Mouse (Mus musculus): Measurements from ENCODE around the gene Syne3.

The Syne3 gene

DNA sequence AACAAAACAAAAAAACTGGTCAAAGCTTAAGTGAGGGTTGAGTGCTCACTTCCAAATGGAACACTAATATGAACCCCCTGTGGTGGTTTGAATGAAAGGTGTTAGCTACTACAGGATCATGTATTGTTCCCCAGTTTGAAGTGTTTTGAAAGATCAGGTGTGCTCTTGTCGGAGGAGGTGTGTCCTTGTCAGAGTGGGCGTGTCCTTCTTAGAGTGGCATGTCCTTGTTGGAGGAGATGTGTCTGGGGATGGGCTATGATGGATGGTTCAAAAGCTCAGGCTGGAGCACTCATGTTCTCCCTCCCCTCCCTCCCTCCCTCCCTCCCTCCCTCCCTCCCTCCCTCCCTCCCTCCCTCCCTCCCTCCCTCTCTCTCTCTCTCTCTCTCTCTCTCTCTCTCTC lies 61.7 kb downstream of the Syne3 start:
- in situ Hi-C loops (cut with MboI; ENCODE audit: unreplicated experiment in 2 of 2) = loop anchor here (10.0 to 25.0 kb wide), 4 partner anchors 539 to 1811 kb away; partner anchors contain the start of gene Ppp4r4 (in 2 of the 2)

DNA sequence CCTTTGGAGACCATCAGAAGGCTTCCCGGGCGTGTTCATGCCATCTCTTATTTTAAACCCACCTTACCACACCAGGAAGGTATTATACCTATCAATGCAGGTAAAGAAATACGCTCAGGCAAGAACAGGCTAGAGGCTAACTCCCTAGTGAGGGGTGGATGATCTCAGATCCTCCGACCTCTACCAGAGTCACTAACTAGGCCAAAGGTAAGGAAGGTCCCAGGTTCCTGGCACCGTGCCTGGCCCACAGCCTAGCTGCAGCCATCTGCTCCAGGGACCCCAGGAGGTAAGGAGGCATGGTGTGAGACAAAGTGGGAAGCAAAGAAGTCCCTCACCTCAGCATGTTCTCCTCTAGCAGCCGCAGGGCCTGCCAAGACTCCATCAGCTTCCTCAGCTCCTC lies 63.4 kb downstream of the Syne3 start:
- in situ Hi-C loops (cut with MboI; ENCODE audit: unreplicated experiment in 2 of 2) = loop anchor here (10.0 to 25.0 kb wide), 4 partner anchors 541 to 1809 kb away; partner anchors contain the start of gene Ppp4r4 (in 2 of the 2)

DNA sequence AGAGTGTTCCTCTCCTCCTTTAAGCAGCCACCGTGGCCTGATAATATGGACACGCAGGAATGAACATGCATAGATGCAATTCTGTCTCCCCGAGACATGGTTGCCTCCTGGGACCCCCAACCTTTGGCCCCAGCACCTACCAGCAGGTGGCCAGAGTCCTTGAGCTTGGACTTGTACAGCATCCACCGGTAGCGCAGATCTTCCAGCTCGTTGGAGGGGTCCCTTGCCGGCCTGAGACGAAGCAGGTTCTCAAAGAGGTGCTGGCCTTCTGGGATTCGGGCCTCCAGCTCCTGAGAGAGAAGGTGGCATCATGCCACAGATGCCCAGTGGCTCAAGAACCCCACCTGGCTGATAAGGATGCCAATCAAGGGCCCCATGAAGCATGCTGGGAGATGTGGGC lies 69.1 kb downstream of the Syne3 start:
- in situ Hi-C loops (cut with MboI; ENCODE audit: unreplicated experiment in 2 of 2) = loop anchor here (10.0 to 25.0 kb wide), 4 partner anchors 547 to 1803 kb away; partner anchors contain the start of gene Ppp4r4 (in 2 of the 2)

DNA sequence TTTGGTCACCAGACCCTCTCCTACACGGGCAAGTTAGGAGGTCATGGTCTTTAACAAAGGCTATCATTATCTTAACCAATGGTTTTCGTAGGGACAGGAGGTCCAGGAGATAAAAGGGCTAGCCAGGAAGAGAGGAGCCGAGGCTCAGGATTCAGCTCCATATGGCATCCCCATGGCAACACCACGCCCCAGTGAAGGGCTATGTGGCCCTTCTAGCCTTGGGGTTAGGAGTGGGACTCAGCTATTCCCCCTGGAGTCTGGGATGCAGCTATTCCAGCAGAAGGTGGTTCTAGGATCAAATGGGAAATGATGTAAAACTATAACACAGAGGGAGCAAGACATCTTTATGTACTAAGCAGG lies 69.6 kb downstream of the Syne3 start:
- in situ Hi-C loops (cut with MboI; ENCODE audit: unreplicated experiment in 2 of 2) = loop anchor here (10.0 to 25.0 kb wide), 4 partner anchors 547 to 1803 kb away; partner anchors contain the start of gene Ppp4r4 (in 2 of the 2)

DNA sequence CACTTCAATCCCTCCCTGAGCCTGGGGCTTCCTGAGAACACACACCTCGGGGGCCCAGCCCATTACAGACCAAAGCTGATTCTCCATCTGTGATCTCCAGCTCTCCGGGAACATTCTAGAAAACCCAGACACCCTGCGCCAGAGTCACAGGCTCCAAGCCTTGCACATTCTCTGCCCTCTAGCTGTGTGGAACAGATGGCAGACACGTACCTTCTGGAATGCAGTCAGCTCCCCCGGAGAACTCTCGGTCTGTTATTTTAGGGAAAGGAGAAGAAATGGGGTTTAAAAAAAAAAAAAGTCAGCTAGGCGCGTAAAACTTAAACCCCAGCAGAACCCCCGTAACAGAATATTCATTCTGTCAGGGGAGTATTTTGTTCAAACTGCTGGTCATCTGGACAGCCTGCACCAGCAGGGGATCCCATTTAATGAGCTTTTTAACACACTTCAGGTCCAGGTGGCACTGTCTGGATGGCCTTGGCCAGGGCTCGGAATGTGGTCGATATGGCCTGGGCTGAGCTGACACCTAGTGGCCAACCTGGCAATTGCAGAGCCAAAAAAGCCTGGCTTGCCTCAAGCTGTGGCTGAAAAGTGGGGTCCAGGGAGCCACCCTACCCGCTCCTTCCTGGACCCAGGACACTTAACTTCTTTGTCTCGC lies 70.1 kb downstream of the Syne3 start:
- in situ Hi-C loops (cut with MboI; ENCODE audit: unreplicated experiment in 2 of 2) = loop anchor here (5.0 to 25.0 kb wide), 9 partner anchors 102 to 1802 kb away; partner anchors contain the start of gene Ppp4r4 (in 2 of the 2)

DNA sequence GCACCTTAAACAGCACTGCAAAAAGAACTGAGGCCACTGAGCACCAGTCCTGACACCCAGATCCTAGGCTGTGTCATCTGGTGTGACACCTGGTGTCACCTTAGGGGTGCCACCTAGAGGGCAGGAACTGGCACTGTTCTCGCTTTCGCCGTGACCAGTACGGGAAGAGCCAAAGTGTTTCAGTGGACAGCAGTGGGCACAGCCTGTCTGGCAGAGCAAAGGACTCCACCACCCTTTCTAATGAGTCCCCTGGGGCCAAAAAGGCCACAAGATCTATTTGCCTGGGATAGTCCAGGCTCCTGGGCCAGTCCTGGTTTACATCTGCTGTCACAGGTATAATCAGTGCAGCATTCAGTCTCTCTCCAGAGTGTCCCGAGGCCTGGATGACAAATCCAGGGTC lies 70.7 kb downstream of the Syne3 start:
- in situ Hi-C loops (cut with MboI; ENCODE audit: unreplicated experiment in 2 of 2) = loop anchor here (5.0 to 25.0 kb wide), 8 partner anchors 102 to 1802 kb away; partner anchors contain the start of gene Ppp4r4 (in 2 of the 2)

DNA sequence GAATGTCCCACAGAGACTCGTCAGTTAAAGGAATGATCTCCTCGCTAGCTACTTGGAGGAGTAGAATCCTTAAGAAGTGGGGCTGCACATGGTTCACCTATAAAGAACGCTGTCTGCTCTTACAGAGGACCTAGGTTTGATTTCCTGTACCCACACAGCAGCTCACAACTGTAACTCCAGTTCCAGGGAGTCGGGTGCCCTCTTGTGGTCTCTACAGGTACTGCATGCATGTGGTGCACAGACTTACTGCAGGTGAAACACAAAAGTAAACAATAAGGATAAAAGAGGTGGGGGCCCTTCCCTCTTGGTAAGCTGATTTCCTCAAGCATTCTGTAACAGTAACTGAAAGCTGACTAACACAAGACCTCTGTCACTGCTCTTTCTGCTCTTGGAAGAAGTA lies 73.4 kb downstream of the Syne3 start:
- in situ Hi-C loops (cut with MboI; ENCODE audit: unreplicated experiment in 2 of 2) = loop anchor here (5.0 to 25.0 kb wide), 8 partner anchors 99 to 1799 kb away; partner anchors contain the start of gene Ppp4r4 (in 2 of the 2)

DNA sequence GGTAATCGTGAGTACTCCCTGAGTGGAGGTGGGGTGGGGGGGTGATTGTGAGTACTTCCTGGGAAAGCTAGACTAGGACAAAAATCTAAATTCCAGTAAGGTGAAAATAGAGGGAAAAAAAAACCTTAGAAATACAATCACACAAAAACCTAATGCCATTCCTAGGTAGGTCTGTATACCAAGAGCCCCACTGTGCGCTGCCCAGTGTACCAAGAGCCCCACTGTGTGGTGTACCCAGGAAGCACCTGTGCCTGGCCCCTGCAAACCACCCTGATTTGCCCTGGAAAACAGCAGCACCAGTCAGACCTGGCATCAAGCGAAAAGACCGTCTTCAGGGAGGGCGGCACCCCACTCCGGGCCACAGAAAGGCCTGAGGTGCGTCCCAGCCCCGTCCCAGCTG lies 74.5 kb downstream of the Syne3 start:
- in situ Hi-C loops (cut with MboI; ENCODE audit: unreplicated experiment in 2 of 2) = loop anchor here (5.0 to 25.0 kb wide), 8 partner anchors 98 to 1798 kb away; partner anchors contain the start of gene Ppp4r4 (in 2 of the 2)

DNA sequence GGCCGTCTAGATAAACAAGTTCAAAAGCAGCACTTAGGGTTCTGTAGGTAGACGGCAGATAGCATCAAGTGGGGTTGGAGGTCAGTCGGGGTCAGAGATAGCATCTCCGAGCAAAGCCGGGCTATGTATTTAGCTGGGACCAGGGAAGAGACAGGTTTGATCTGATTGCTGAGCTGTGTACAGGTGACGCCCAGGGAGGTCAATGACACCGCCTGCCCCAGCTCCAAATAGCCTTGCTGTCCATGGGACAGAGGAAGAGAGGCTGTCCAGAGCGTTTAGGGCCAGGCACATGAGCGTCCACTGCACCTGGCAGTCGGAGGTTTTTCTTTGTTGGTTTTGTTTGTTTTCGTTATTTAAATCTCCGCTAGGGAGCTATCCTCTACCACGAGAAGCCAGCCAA lies 75.8 kb downstream of the Syne3 start:
- in situ Hi-C loops (cut with MboI; ENCODE audit: unreplicated experiment in 2 of 2) = loop anchor here (25.0 kb wide), 3 partner anchors 554 to 1796 kb away; partner anchors contain the start of gene Ppp4r4 (in 2 of the 2)

DNA sequence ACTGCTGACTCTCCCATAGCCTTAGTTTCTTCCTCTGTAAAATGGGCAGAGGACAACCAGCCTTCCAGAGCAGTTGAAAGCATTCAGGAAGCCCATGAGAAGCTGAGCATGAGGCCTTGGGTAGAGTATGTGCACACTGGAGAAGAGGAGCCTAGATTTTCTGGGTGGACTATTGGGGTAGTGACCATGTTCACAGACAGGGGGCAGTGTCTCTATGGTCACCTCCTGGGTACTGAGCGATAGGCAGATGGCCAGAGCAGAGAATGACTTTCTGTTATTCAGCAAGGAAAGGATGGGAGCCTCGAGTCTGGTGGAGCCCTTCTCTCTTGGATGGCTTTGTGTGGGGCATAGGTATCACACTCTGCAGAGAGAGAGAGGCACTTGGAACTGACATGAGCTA lies 76.4 kb downstream of the Syne3 start:
- in situ Hi-C loops (cut with MboI; ENCODE audit: unreplicated experiment in 2 of 2) = loop anchor here (25.0 kb wide), 3 partner anchors 554 to 1796 kb away; partner anchors contain the start of gene Ppp4r4 (in 2 of the 2)

DNA sequence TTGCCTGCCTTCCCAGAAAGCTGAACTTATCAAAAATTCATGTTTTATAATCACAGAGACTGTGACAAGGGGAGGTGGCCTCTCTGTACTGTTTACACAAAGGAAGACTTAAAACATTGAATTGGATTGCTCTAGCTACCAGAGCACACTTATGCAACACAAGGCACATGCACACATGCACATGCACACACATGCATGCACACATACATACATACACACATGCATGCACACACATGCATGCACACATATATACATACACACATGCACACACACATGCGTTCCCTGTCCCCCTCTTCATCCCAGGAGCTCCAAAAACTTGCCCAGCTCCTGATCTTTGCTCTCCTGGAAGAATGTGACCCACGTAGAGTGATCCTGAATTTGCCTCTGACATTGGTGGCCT lies 83.8 kb downstream of the Syne3 start:
- in situ Hi-C loops (cut with MboI; ENCODE audit: unreplicated experiment in 2 of 2) = loop anchor here (25.0 kb wide), 3 partner anchors 562 to 1788 kb away; partner anchors contain the start of gene Ppp4r4 (in 2 of the 2)

DNA sequence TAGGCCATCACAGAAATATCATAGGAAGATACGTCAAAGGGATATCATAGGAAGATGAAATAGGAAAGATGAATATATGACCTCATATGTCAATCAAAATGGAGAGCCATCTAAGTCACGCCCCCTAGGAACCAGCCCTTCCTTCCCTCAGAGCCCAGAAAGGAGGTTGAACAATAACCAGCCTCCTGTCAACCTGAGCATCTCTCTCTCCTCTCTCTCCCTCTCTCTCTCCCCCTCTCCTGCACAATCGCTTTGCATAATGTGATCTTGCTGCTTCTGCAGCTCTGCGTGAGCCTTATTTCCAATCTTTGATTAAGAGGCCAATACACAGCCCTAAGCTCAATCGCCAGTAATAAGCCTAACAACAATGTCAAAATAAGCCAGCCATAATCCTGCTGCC lies 84.6 kb downstream of the Syne3 start:
- in situ Hi-C loops (cut with MboI; ENCODE audit: unreplicated experiment in 2 of 2) = loop anchor here (25.0 kb wide), 3 partner anchors 562 to 1788 kb away; partner anchors contain the start of gene Ppp4r4 (in 2 of the 2)

DNA sequence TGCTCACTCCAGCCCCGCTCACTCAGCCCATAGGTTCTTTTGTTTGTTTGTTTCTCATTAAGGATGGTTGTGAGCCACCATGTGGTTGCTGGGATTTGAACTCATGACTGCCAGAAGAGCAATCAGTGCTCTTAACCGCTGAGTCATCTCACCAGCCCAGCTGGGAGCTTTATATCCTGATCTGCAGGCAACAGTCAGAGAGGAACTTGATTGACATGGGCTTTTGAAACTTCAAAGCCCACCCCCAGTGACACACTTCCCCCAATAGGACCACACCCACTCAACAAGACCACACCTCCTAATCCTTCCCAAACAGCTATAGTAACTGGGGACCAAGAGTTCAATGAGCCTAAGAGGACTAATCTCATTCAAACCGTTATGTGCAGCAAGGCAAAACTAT lies 85.1 kb downstream of the Syne3 start:
- in situ Hi-C loops (cut with MboI; ENCODE audit: unreplicated experiment in 2 of 2) = no loop called here

DNA sequence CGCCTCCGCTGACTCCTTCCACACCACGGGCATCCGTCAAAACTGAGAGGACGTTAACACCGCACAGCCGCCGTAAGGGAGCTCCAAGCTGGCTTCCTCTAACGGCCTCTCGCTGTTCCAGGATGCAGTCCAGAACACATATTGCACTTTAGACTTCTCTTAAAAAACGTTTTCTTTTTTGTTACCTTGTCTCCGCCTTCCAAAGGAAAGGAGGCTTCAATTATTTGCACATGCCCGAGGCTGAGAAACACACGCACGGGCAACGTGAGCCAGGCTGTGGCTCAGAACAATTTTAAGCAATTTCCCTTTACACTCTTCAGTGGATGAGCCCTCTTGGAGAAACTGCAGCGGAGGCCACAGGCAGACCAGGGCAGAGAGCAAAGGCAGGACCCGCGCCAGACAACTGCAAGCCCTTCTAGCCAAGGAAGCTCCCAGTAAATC lies 85.6 kb downstream of the Syne3 start:
- in situ Hi-C loops (cut with MboI; ENCODE audit: unreplicated experiment in 2 of 2) = no loop called here

DNA sequence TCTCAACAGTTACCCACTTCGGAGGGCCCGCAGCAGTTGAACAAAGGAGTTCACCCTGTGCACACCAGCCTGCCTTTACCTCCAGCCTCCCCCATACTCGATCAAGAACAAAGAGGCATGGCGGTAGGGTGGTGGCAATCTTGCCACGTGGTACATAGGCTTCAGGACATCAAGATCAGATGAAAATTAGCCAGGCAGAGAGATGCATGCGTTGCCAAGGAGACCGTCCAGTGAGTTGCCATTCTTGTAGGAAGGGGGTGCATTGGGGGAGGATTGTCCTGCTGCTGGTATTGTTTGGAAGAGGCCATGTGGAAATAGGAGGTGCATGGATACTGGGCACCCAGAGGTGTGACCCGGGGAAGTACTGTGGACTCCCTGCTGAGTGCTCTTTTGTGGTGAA lies 87.0 kb downstream of the Syne3 start:
- in situ Hi-C loops (cut with MboI; ENCODE audit: unreplicated experiment in 2 of 2) = no loop called here

DNA sequence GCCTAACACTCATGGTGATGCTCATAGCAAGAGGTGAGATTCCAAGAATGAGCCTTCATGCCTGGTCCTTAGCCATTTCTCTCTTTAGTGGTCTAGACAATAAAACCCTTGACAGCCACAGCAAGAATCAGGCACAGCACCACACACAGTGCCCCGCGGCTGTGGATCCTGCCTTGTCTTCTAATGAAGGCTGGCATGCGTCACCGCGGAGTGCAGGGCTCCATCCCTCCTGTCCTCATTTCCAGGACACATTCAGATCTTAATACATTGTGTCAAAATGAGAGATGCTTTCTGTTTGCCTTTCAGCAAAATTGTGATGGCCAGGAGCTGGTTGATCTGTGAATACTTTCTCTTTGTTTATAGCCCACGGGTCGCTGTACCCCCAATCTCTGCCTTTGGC lies 88.5 kb downstream of the Syne3 start:
- in situ Hi-C loops (cut with MboI; ENCODE audit: unreplicated experiment in 2 of 2) = no loop called here

DNA sequence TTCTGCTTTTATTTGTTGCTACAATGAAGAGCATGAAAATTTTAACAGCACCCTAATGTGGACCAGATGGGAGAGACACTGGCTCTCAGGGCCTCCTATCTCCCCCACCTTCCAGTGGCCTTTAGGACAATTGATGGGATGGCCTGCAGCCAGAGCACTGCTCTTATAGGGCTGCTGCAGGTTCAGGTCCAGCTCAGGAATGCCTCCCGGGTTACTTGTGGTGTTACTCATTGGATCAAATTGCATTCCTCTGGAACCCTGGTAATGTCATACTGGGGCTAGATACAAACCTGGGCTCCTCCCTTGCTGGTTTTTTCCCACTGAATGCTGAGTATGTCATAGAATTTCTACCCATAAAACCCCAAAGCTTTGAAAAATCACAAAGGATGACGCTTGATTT lies 90.4 kb downstream of the Syne3 start:
- in situ Hi-C loops (cut with MboI; ENCODE audit: unreplicated experiment in 2 of 2) = no loop called here

DNA sequence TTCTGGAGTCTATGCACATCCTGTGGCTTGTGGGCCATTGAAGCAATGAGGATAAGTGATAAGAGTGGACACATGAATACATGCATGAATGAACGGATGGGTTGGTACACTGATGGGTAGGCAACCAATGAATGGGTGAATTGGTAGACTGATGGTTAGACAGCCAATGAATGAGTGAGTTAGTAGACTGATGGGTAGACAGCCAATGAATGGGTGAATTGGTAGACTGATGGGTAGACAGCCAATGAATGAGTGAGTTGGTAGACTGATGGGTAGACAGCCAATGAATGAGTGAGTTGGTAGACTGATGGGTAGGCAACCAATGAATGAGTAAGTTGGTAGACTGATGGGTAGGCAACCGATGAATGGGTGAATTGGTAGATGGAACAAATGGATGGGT lies 91.7 kb downstream of the Syne3 start:
- in situ Hi-C loops (cut with MboI; ENCODE audit: unreplicated experiment in 2 of 2) = no loop called here

DNA sequence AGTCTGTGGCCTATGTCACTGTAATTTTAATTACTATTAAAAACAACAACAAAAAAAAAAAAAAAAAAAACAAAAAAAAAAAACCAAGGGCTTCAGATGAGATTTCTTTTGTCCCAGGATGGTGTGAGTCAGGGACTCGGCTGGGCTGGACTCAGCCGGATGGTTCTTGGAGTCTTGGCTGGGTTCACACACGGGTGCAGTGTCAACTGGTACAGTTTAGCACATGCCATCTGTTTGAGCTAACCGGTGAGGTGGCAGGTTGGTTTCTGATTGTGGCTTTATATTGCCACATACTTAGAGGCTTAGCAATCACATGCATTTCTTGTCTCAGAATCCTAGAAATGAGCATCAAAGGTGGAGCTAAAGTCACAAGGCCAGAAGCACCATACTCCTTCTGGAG lies 92.3 kb downstream of the Syne3 start:
- in situ Hi-C loops (cut with MboI; ENCODE audit: unreplicated experiment in 2 of 2) = no loop called here

DNA sequence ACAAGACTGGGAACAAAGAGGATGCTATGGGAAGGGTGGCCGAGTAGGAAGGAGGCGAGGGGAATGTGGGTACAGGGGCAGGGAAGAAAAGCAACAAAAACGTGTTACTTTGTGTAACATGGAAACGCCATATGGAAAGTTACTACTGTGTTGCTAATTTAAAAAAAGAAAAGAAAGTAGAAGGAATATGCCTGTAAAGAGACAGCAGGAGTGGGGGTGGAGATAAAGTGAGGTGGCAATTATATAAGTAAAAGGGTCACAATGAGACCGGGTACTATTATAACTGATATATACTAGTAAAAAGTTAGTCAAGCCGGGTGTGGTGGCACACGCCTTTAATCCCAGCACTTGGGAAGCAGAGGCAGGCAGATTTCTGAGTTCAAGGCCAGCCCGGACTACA lies 92.8 kb downstream of the Syne3 start:
- in situ Hi-C loops (cut with MboI; ENCODE audit: unreplicated experiment in 2 of 2) = no loop called here

DNA sequence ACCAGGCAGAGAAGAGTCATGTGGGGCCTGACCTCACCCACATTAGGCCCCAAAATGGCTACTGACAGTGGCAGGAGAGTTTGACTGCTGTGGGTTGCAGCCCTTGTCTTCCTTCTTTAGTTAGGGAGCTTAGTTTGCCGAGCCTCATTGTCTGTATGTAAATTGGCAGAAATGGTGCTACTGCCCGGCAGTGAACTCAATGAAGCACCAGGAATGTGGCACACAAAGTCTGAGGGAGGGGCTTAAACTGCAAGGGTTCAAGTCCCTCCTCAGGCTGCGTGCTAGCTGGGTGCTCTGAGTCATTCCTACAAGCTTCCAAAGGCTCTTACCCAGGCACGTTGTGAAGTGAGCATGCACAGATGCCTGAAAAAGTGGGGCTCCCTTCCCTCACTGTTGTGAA lies 93.9 kb downstream of the Syne3 start:
- in situ Hi-C loops (cut with MboI; ENCODE audit: unreplicated experiment in 2 of 2) = no loop called here

DNA sequence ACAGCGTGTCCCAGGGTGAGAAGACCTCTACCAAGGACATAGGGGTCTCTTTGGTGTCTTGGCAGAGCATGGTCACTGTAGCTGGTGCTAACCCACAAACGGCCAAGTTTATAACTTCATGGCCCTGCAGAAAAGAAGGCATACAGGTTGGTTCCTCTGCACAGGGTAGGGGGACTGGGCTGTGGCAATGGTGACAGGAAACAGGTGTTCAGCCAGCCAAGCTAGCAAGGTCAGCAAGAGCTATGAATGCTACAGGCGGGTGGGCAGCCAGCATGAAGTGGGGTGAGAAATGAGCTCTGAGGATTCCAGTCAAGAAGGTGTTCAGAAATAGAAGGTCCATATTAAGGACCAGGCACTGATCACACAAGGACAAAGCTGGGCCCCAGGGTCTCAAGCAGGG lies 96.6 kb downstream of the Syne3 start:
- in situ Hi-C loops (cut with MboI; ENCODE audit: unreplicated experiment in 2 of 2) = no loop called here

All from v-Abl transformed pro-B cells (cell line).